Mouse (Mus musculus) heart, adult 2 months (tissue): Measurements from ENCODE around the gene Fads6. TPM values are rescaled to one million over a fixed set of nuclear protein-coding genes. Genes with fewer than 3 reads are reported as not detected.
A peak's percentile ranks its signal among the peaks of the same experiment; 100 is the strongest.

Experiments used
- DNase-seq, 2 experiments: peaks; one replicate each; pipeline ENCODE4 v3.0.0; 2021
- H3K27ac ChIP-seq: fragments of 200-600 bp; 2 replicates; pipeline ENCODE4 v1.8.1; 2022
- H3K27me3 ChIP-seq: fragments of 200-500 bp; 2 replicates; pipeline ENCODE4 v1.6.1; 2012; ENCODE audit warnings: mild to moderate bottlenecking, low read length, inconsistent platforms, mixed read lengths; ENCODE audit not compliant: control insufficient read depth, insufficient read depth
- H3K36me3 ChIP-seq: fragments of 200-500 bp; 2 replicates; pipeline ENCODE4 v1.6.1; 2012; ENCODE audit warnings: low read length, inconsistent platforms; ENCODE audit not compliant: control insufficient read depth, insufficient read depth
- H3K4me1 ChIP-seq: fragments of 200-500 bp; 2 replicates; pipeline ENCODE4 v1.6.1; 2011; ENCODE audit warnings: low read length; ENCODE audit not compliant: control insufficient read depth, insufficient read depth
- H3K4me3 ChIP-seq: fragments of 200-600 bp; 2 replicates; pipeline ENCODE4 v1.8.1; 2022
- H3K79me2 ChIP-seq: fragments of 200-500 bp; replicated peaks from 2 replicates; pipeline ENCODE4 v1.6.1; 2012; ENCODE audit warnings: mild to moderate bottlenecking, inconsistent platforms, low read length, moderate library complexity, mixed read lengths; ENCODE audit not compliant: control insufficient read depth, insufficient read depth
- H3K9ac ChIP-seq: fragments of 200-500 bp; 2 replicates; pipeline ENCODE4 v1.6.1; 2012; ENCODE audit warnings: low read depth, mild to moderate bottlenecking, control low read depth, inconsistent platforms, low read length, mixed read lengths
- CTCF ChIP-seq: fragments of 200-600 bp; IDR thresholded peaks from 2 replicates; pipeline ENCODE4 v1.8.1; 2022; ENCODE audit warnings: antibody characterized with exemption, mild to moderate bottlenecking, moderate library complexity
- EP300 ChIP-seq: fragments of 200-500 bp; IDR thresholded peaks from 2 replicates; pipeline ENCODE4 v1.6.1; 2011; ENCODE audit warnings: low read depth, low read length, control low read depth; ENCODE audit not compliant: insufficient read depth
- POLR2A ChIP-seq: fragments of 200-500 bp; IDR thresholded peaks from 2 replicates; pipeline ENCODE4 v1.6.1; 2011; ENCODE audit warnings: mild to moderate bottlenecking, low read depth, low read length, control low read depth; ENCODE audit not compliant: insufficient read depth
- WGBS: fragments of 180-500 bp; shearing (Covaris S2); methylation state at CpG from one replicate; pipeline ENCODE4 v1.1.7; 2018; 5-methylcytosine and 5-hydroxymethylcytosine counted together
- intact Hi-C: fragments of 180-260 bp; cut with DNase I; formaldehyde crosslinking; loops from one replicate; pipeline ENCODE4 v1.15.1; 2025
- polyA plus RNA-seq: library from polyadenylated mRNA; depleted of rRNA; stranded (reverse); fragments of >200 nt; gene quantifications from 2 replicates; pipeline ENCODE4 v1.2.3, GENCODE M21; 2012
- total RNA-seq, 2 experiments: library from RNA; stranded (reverse); gene quantifications; 2 replicates each; pipeline ENCODE4 v1.2.3; 2021

Gene Fads6
- total and polyA plus RNA-seq, 3 experiments: 1.6 to 1.9 (median 1.8) TPM

- TF ChIP-seq EP300 (no peak), CTCF (no peak), POLR2A (no peak)
- Histone ChIP-seq H3K4me3 (peak overlapping the region; percentile 66), H3K4me1 (peaks cover 1% of the 10 kb centered on the region), H3K27me3 (no peaks in the 10 kb centered on the region), H3K27ac (peak overlapping the region; percentile 90), H3K79me2 (no peaks in the 10 kb centered on the region), H3K9ac (peak overlapping the region; percentile 67), H3K36me3 (no peaks in the 10 kb centered on the region)
- intact Hi-C loops: loop anchor here (5.0 kb wide), 1 partner anchor 135 kb away; no protein-coding TSS in a partner anchor
- DNase-seq: no peak
- 18% methylated on average over 7 of the region's 7 CpGs for WGBS
Measured at GRCm38 (mm10) chr11:115277604-115277975, 19.9 kb downstream of the Fads6 start.

- TF ChIP-seq CTCF (0 out of 2 replicates have a peak, but pooled peaks have one; percentile 9), POLR2A (peak; percentile 97), EP300 (peak; percentile 72; the same call in 1 of the 2 replicates)
- Histone ChIP-seq H3K9ac (peak within 1 kb of the TSS; percentile 85), H3K79me2 (no peaks in the 10 kb centered on the region), H3K27me3 (no peaks in the 10 kb centered on the region), H3K4me1 (peaks cover 1% of the 10 kb centered on the region), H3K4me3 (peak within 1 kb of the TSS; percentile 66), H3K36me3 (no peaks in the 10 kb centered on the region), H3K27ac (peak within 1 kb of the TSS; percentile 90)
- peak; percentile 97 to 99 for DNase-seq
- WGBS: under 1% methylated on average over 42 of the region's 42 CpGs
- intact Hi-C loops: loop anchor here (5.0 kb wide), 1 partner anchor 135 kb away; no protein-coding TSS in a partner anchor
Measured at GRCm38 (mm10) chr11:115276780-115277603, 20.5 kb downstream of the Fads6 start, which contains the start of gene Fdxr. TSS of gene Fdxr (minus strand) at chr11:115277050.

DNA sequence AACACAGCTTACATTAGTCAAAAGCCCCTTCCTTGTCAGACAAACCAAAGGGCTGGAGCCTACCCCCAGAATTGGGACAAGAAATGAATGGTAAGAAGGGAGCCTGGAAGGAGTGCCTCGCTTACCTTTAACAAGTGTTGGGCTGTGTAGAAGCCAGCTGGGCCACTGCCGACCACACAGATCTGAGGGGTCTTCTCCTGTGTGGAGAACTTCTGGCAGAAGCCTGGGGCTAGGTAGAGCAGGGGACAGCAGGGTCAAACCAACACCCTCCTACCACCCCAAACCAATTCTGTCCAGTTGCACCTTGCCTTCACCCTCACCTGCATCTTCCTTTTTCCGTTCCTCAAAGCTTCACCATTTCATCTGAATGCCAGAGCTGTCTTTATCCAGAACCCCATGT is 21.5 kb downstream of the Fads6 start:
- 74% methylated on average over 3 of the region's 3 CpGs for WGBS
- no peaks in the 10 kb centered on the region for H3K27me3 ChIP-seq
- no peak for DNase-seq
- peaks cover 1% of the 10 kb centered on the region for H3K4me1 ChIP-seq
- no peak for TF ChIP-seq CTCF
- H3K9ac ChIP-seq: no peak overlapping the region
- no peak overlapping the region for H3K27ac ChIP-seq
- H3K4me3 ChIP-seq: no peak overlapping the region
- intact Hi-C loops: loop anchor here (5.0 kb wide), 1 partner anchor 136 kb away; no protein-coding TSS in a partner anchor
- H3K79me2 ChIP-seq: no peaks in the 10 kb centered on the region
- no peaks in the 10 kb centered on the region for H3K36me3 ChIP-seq

GRCm38 (mm10) chr11:115275509-115275908 is 22.0 kb downstream of the Fads6 start:
- DNase-seq: no peak
- no peak overlapping the region for H3K9ac ChIP-seq
- WGBS: 73% methylated on average over 6 of the region's 6 CpGs
- no peaks in the 10 kb centered on the region for H3K79me2 ChIP-seq
- TF ChIP-seq POLR2A: no peak
- no peak for TF ChIP-seq CTCF
- H3K4me1 ChIP-seq: peaks cover 1% of the 10 kb centered on the region
- no peaks in the 10 kb centered on the region for H3K36me3 ChIP-seq
- H3K27ac ChIP-seq: no peak overlapping the region
- no peak overlapping the region for H3K4me3 ChIP-seq
- H3K27me3 ChIP-seq: no peaks in the 10 kb centered on the region
- intact Hi-C loops: loop anchor here (5.0 kb wide), 1 partner anchor 137 kb away; no protein-coding TSS in a partner anchor

DNA sequence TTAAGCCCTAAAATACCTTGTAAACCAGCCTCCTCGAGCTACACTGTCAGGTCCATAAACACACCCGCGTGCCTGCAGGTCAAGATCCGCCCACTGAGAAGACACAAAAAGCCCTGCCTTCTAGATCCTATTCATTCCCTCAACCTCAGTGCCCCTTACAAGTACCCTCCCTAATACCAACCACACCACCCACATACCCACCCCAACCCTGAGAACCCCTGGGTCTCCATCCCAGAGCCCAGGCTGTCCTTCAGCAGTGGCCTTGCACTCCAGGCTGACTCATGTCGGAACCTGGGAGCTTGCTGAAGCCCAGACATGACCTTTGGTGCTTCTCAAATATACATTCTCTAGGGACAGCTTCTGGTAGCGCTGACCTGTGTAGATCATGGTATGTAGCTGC is 22.7 kb downstream of the Fads6 start:
- Histone ChIP-seq H3K36me3 (no peaks in the 10 kb centered on the region), H3K79me2 (no peaks in the 10 kb centered on the region), H3K9ac (no peak overlapping the region), H3K27me3 (no peaks in the 10 kb centered on the region), H3K27ac (no peak overlapping the region), H3K4me1 (peaks cover 1% of the 10 kb centered on the region), H3K4me3 (no peak overlapping the region)
- TF ChIP-seq EP300: no peak
- no peak for TF ChIP-seq POLR2A
- TF ChIP-seq CTCF: no peak
- DNase-seq: no peak
- intact Hi-C loops: loop anchor here (5.0 kb wide), 2 partner anchors 138 to 192 kb away; no protein-coding TSS in a partner anchor
- WGBS: 92% methylated on average over 6 of the region's 6 CpGs

DNA sequence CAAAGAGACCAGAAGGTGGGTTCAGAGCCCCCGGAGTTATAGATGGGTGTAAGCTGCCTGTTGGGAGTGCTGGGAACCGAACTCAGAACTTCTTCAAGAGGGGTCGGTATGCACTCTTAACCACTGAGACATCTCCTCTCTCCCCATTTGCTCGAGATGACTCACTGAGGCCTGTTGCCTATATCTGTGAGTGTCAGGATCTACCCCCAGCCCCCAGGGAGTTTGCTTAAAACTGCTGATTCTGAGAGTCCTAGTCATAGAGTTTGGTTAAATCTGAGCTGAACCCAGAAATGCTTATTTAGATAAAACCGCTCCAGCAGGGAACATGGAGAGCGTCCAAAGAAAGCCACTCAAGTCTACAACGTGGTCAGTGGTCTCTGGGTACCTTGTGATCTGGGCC is 23.3 kb downstream of the Fads6 start:
- TF ChIP-seq CTCF (no peak), EP300 (no peak), POLR2A (no peak)
- no peaks in the 10 kb centered on the region for H3K27me3 ChIP-seq
- 80% methylated on average over 7 of the region's 7 CpGs for WGBS
- no peaks in the 10 kb centered on the region for H3K79me2 ChIP-seq
- peaks cover 1% of the 10 kb centered on the region for H3K4me1 ChIP-seq
- no peak overlapping the region for H3K9ac ChIP-seq
- no peak for DNase-seq
- no peak overlapping the region for H3K4me3 ChIP-seq
- intact Hi-C loops: loop anchor here (5.0 kb wide), 1 partner anchor 192 kb away; no protein-coding TSS in a partner anchor
- H3K27ac ChIP-seq: no peak overlapping the region
- no peaks in the 10 kb centered on the region for H3K36me3 ChIP-seq
